Mouse (Mus musculus): ENCODE measurements at regions not wholly inside any gene's neighbourhood (a gene's known extent, or its start where the extent isn't known, plus 50 kb on each side); places are given as distances from the start of the nearest gene placed in this dataset.

DNA sequence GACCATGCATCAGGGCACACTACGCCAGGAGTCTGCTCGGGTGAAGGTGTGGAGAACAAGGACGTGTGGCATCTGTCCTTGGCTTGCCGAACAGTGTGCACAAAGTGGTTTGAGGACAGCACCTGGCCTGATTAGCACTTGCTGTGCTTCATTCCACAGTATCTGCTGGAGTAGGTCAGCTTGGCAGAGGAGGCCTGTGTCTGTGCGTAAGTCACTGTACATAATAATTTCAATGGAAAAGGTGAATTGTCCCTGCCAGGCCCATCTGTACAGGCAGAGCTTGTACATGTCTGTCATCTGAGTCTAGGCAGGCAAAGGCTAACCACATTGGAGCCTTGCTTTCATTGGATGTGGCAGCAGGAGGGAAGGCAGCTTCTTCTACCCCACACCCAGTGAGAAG lies 979.5 kb upstream of the Car8 start:
- DNase-seq (ENCODE audit: low spot score in 2 of 2) = no peak

DNA sequence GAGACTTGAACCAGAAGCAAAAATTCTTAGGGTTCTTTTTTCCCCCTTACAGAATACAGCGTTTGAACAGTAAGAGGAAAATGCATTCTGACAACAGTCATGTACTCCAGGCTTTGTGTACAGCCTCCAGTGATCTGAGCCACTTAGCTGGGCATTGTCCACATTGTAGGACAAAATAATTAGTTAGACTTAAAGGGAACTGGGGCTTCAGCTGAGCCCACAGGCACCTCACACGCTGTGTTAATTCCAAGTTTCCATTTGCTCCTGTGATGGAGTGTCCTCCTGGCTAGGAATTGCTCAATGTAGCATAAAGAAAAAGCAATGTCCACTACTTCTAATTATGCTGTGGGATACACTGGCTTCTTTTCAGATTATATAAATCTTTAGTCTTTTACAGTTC lies 969.8 kb upstream of the Car8 start:
- no peak for DNase-seq (ENCODE audit: low spot score in 2 of 2)

DNA sequence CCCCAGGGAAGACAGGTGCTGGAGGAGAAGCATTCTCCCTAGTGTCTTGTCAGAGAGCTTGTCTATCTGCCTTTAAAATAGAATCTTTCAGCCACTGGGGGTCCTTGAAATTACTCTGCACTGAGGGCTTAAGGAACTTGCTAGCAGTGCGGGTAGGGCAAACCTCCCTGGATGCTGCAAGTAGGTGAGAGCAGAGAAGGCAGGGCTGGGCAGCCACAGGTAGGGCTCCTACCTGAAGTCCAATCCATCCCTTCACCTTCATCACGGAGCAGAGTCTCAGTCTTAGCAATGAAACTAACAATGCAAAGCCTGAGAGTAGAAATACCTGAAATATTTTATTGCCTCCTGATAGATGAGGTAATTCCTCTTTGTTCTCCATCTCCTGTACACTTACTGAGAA lies 961.2 kb upstream of the Car8 start:
- DNase-seq (ENCODE audit: low spot score in 2 of 2) = no peak

DNA sequence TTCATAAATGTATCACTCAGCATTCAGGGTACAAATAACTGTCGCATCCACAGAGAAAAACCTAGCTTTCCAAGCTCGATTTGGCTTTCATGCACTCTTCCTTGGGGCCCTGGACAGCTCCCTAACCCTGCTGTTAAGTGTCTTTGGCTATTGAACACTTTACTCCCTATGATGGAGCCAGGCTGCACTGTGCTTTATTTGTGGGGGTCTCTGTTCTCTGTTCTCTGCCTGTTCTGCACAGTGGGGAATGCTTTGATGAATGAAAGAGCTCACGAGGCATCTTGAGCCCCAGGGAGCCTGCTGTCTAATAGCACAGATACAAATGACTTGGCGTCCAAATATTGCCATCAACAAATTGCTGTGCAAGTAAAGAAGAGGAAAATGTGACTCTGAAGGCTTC lies 957.6 kb upstream of the Car8 start:
- DNase-seq (ENCODE audit: low spot score in 2 of 2) = no peak

DNA sequence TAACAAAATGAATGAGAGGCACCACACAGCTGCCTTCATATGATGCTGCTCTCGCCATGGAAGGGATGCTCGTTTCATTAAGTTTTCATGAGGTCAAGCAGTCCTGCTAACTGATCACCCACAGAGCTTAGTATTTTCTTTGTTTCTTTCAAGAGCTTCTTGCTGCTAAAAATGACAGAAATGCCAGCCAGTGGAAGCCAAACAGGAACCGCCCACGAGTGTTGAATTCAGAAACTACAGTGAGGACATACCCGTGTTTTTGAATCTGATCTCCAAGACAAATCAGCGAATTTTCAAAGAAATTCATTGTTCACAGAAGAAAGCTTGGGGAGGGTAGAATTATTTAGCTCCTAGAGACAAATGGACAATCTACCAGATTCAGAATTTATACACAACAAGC lies 954.3 kb upstream of the Car8 start:
- DNase-seq (ENCODE audit: low spot score in 2 of 2) = no peak

DNA sequence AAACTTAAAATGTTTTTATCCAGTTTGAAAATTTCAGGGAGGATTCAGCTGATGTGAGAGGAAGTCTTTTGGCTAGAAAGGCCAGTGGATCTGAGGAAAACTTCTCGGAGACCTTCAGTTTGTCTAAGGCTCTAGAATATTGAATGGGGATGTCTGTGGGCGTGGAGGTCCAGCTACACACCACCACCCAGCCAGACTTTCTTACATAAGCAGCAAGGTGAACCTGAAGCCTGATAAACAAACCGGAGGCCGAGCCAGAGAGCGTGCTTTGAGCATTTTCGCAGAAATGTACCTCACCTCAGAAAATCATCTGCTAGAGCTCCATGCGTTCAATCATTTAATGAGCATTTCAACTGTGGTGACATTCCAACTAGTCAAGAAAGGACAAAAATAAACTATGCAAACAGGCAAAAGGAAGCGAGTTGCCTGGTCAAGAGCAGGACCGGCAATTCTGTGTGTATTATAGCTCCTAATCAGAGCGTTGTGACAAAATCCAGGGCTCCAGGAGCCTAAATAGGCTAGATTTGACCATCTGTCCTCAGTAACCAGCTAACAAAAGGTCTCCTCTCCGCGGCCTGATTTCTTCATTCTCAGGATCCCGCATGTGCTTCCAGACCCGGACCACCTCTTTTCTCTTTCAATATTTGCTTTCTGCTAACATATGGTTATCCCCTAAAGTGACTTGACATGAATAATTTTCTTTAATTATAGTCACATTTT lies 946.5 kb upstream of the Car8 start:
- DNase-seq (ENCODE audit: low spot score in 2 of 2) = no peak

DNA sequence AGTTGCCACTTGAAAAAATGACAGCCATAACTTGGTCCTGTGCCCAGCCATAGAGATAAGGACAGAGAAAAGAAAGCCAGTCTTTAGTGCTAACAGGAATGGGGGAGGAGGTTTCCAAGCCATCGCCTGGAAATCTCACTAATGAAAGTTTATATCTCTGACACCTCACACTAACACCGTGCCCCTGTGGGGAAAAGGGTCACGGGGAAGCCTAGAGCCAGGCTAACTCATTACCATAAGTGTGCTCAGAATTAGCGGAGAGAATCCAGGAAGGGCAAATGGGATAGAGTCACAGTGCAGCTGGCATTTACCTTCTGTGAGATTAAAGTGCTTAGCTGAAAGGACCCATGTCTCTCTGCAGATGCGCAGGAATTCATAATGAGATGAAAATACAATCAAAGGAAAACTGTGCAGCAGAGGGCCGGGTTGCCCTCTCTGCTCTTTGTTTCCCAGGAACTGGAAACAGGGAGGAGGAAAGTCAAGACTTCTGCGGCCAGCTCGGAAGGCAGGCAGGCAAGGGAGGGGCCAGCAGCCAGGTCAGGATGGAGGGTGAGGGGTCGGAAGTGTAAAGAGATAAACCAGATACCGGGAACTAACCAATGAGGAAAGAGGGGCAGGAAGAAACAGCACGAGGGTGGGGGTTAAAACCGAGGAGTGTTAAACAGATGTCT lies 945.7 kb upstream of the Car8 start:
- DNase-seq (ENCODE audit: low spot score in 2 of 2) = no peak

DNA sequence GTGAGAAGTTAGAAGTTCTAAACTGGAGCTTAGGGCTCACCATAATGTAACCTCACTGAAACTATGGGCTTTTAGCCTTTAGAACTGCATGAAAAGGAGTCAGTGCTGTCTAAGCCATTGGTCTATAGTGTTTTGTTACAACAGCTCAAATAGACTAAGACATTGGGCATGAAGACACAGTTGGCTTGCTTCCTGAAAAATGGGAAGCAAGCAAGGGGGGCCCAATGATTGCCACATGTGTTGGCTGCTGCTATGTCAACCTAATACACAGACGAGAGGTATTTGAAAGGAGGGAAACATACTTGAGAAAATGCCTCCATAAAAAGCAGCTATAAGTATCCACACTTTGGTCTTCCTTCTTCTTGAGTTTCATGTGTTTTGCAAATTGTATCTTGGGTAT lies 935.5 kb upstream of the Car8 start:
- no peak for DNase-seq (ENCODE audit: low spot score in 2 of 2)

DNA sequence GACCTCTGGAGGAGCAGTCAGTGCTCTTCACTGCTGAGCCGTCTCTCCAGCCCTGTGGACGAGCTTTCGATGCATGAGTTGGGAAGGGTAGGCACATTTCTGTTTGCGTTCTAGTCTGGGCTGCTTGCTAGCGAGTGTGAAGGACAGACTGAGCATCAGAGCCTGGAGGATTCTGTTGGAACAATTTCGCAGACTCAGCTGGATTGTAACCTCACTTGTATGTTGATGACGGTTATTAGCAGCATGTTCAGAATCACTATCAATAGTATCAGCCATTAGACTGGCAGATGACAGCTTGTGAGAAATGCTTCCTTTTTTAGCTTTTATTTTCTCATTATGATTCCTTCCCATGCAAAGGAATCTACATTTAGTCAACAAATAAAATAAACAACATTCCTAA lies 923.5 kb upstream of the Car8 start:
- no peak for DNase-seq (ENCODE audit: low spot score in 2 of 2)

DNA sequence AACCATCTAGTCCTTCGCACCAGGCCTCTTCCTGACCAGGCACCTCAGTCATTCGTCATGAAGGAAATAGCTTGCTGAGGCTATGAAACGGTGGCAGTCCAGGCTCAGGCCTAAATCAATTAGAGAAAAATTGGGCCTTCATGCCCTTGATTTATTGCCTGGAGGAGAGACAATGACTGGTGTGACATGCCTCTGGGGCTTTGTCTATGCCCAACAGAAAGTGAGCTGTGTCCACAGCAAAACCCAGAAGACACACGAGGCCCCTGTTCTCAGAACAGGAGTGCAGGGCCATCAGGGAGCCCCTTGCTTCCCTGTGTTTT lies 922.9 kb upstream of the Car8 start:
- no peak for DNase-seq (ENCODE audit: low spot score in 2 of 2)

DNA sequence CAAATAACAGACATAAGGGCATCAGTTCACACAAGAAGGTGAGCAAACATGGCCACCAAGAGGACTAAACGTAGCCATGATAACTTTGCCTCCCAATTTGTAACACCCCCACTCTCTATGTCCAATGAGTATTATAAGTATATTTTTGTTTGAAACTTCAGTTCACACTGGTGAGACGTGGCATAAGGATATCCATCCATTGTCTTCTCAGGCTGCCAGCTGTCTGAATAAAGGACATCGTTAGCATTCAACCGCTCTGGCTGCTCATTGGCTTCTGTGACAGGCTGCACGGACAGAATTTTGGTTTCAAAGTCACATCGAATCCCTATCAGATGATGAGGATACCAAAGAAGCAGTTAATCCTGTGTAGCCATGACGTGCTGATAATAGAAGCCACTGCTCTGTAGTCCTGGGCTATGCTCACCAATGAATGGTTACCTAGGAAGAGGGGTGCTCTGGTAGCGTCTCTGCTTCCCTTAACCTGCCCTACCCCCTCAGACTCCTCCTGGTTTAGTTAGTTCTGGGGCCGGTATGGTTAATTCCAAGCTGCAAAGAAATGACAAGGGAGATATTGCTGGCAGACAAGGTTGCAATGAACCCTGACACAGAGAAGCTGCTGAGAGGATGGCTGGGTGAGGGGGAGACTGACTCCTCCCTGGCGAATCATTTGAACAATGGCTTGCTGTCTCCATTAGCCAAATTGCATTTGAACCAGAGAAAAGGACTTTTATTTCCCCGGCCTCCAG lies 922.4 kb upstream of the Car8 start:
- no peak for DNase-seq (ENCODE audit: low spot score in 2 of 2)

DNA sequence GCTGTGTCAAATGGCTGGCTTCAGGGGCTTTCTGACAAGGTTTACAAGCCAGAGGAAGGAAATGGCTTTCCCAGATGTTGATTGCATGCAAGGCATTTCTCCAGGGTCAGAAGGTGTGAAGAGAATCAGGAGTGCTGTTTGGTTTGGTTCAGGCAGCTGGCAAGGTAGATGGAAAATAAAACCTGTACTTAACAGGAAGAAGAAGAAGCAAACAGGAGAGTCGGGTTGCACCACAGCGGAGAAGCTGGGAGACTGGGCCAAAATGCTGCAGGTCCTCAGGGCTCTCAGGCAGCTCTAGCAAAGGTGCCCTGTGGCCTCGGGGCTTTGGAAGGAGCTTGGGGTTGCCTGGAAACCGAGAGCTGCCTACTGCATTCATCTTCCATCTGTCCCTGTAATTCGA lies 908.9 kb upstream of the Car8 start:
- DNase-seq (ENCODE audit: low spot score in 2 of 2) = no peak

DNA sequence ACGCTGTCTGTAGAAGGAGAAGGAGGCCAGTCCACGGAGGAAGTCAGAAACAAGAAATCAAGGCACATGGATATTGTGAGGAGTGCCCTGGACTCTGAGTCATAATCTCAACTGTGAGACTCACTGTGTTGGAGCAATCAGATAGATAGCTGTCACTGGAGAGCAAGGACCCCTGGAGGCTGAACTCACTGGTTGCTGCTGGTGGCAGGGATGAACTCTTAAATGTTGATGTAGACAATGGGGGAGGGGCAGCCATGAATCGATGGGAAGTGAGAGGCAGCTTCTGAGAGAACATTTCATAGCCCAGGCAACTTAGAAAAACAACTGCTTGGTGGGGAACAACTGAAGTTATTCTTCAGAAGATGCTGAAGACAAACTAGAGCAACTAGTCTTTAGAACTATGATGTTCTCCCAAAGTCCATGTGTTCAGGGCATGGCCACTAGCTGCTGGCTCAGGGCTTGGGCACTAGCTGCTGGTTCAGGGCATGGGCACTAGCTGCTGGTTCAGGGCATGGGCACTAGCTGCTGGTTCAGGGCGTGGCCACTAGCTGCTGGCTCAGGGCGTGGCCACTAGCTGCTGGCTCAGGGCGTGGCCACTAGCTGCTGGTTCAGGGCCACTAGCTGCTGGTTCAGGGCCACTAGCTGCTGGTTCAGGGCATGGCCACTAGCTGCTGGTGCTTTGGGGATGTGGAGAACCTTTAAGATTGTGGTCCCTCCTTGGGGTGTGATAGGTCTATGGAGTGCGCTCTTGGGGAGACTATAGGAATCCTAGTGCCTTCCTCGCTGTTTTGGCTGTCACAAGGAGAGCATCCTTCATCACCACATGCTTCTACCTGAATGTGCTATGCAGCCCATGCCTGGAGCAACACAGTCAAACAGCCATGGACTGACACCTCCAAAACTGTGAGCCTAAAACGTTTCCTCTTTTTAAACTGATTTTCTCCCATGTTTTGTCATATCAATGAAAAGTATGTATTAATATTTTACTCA lies 905.7 kb upstream of the Car8 start:
- DNase-seq (ENCODE audit: low spot score in 2 of 2) = no peak

DNA sequence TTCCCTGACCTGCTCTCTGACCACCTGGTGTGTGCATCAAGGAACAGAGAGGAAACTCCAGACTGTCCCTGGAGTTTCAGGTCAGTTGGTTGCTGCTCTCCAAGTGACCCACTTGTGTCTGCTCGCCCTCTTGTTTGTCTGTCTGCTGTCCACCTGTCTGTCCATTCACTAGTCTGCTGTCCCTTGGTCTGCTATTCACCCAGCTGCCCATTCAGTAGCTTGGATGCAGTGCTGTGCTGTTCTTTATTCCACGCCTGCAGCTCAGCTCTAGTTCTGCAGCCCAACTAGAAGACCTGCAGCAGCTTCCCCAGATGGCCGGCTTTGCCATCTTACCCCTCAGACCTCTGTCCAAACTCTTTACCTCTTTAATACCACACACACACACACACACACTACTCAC lies 904.2 kb upstream of the Car8 start:
- no peak for DNase-seq (ENCODE audit: low spot score in 2 of 2)

DNA sequence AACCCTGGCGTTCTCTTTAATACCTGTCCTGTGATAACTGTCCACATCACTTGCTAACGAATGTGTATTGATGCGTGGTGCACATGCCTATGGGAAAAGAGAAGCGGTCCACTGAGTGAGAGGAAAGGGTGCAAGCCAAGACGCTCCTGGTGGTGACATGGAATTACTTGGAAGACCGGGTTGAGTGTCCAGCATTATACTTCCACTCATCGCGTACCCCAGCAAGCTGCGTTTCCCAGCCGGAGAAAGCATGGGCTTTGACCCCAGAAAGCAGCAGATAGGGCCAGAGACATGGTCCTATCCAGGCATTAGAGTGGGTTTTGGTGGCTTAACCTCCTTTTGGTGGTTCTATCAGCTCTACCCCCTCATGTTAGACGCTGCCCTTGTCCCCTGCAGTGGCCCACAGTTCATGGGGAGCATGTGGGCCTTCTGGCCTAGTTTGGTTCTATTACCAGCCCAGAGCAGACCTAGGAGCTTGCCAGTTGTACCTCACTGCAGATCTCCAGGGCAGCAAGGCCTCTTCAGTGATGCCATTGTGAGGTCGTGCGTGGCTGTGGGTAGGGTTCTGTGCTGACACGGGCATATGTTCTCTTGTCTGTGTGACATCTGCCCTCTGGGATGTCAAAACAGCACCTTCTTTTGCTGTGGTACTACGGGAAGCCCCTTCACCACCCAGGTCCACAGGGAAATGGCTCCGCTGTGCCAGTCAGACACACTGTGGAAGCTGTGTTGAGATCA lies 903.3 kb upstream of the Car8 start:
- DNase-seq (ENCODE audit: low spot score in 2 of 2) = no peak

DNA sequence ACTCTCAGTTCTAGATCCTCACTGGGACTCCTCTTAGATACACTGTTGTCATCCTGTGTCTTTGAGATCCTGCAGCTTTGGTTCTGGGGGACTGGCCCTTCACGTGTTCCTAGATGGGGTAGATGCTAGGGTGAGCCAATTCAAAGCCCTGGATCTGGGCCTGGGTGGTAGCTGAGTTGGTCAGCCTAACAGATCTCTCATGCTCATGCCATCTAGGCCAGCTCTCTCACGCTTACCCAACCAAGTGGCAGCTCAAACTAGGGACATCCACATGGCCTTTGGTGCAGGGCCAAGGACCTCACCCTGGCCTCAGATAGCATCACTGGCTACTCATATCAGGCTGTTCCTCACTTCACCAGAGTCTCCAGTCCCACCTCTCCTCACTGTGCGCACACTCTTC lies 901.9 kb upstream of the Car8 start:
- DNase-seq (ENCODE audit: low spot score in 2 of 2) = no peak

DNA sequence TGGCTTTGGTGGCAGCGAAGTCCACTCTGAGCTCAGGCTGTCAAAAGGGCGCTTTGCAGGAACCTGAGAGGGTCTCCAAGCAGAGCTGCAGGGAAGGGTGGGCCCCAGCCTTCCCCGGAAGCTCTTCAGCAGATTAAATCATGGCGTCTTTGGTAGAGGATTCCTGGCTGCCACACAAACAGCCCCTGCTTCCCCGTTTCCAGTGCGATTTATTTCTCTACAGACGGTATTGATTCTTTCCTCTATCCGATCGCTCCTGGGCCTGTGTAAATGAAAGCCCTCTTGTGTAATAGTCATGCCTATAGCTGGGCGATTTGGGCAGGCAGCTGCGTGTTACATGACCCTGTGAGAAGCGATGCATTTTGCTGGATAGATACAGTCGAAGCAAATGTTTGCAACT lies 897.8 kb upstream of the Car8 start:
- no peak for DNase-seq (ENCODE audit: low spot score in 2 of 2)

DNA sequence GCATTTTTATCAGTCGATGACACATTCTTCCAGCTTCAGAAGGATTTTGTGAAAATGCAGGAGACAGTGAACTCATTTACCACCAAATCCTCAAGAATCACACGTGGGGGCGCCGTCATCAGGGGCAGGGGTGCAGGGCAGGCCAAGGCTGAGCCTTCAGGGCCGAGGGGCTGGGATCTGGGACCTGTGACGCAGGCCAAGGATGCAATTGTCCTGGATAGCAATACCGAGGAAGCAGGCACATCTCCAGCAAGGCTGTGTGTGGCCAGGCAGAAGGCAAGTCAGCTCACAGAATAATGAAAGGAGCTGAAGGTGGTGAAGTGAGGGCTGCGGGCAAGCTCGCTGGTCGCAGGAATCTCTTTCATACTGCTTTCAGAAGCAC lies 897.3 kb upstream of the Car8 start:
- no peak for DNase-seq (ENCODE audit: low spot score in 2 of 2)

DNA sequence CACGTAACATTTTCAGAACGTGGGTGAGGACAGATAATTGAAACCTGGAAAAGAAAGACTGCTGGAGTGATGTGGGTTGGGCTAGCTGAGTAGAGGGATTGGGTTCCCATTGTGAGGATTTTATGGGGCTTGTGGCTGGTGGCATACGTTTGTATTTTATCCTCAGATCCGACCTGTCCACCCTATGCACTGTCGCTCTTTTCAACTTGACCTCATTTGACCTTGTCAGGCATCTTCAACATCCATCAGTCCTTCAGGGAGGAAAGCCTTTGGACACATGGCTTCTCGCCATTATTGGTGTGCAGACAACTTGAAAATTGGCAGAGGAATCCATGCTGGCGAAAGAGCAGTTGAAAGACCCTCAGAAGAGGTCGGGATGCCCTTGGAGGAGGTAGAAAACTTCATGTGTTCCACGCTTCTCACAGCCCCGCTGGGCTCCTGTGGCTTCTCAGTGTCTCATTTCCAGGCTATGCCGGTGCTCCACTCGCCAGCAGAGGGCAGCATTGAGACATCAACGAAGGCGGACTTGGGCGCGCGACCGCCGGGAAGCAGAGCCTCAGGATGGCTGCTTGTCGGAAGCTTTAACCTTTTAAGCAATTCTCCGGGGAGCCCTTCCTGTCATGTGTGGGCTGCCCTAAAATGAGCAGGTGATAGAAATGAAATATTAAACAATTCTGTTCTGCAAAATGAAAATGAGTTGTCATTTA lies 896.8 kb upstream of the Car8 start:
- DNase-seq (ENCODE audit: low spot score in 2 of 2) = peak; percentile 75 to 80

DNA sequence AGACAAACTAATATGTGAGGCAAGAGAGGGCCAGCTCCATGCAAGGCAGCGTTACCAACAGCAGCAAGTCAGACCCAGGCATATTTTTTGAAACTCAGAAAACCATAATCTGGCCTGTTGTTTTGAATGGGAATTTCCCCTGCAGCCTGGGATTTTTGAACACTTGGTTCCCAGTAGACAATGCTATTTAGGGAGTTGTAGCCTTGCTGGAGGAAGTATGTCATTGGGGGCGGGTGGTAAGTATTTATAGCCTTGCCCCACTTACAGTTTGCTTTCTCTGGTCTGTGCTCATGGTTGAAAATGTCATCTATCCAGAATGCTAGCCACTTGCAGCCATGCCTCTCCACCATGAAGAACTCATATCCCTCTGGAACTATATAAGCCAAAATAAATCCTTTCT lies 894.9 kb upstream of the Car8 start:
- no peak for DNase-seq (ENCODE audit: low spot score in 2 of 2)
